Mouse (Mus musculus) embryonic facial prominence, embryonic 14.5 days (tissue): ENCODE data around the gene Mpped2. TPM values are rescaled to one million over a fixed set of nuclear protein-coding genes. Genes with fewer than 3 reads are reported as not detected.

Experiments
- ATAC-seq: fragments of 200-750 bp; cut with Nextera tagmentation; 2 replicates; pipeline ENCODE4 v1.8.0; 2017; ENCODE audit warnings: low read depth, moderate number of reproducible peaks, moderate TSS enrichment
- DNase-seq: peaks from one replicate; pipeline ENCODE4 v3.0.0-alpha.2; 2015; ENCODE audit warnings: low spot score
- H3K27ac ChIP-seq: fragments of 300-500 bp; sonication (generic); replicated peaks from 2 replicates; pipeline ENCODE4 v1.5.1; 2014; ENCODE audit warnings: low read depth, mild to moderate bottlenecking, low read length, moderate library complexity
- H3K27me3 ChIP-seq: fragments of 300-500 bp; sonication (generic); replicated peaks from 2 replicates; pipeline ENCODE4 v1.6.1; 2014; ENCODE audit warnings: low read length; ENCODE audit not compliant: control insufficient read depth, insufficient read depth
- H3K36me3 ChIP-seq: fragments of 300-500 bp; sonication (generic); 2 replicates; pipeline ENCODE4 v1.6.1; 2014; ENCODE audit warnings: low read length, mixed read lengths; ENCODE audit not compliant: control insufficient read depth, insufficient read depth
- H3K4me1 ChIP-seq: fragments of 300-500 bp; sonication (generic); 2 replicates; pipeline ENCODE4 v1.6.1; 2014; ENCODE audit warnings: antibody characterized with exemption, low read length; ENCODE audit not compliant: control insufficient read depth, insufficient read depth
- H3K4me2 ChIP-seq: fragments of 300-500 bp; sonication (generic); 2 replicates; pipeline ENCODE4 v1.6.1; 2014; ENCODE audit warnings: low read depth, mild to moderate bottlenecking, low read length, moderate library complexity, mixed read lengths
- H3K4me3 ChIP-seq: fragments of 300-500 bp; sonication (generic); 2 replicates; pipeline ENCODE4 v1.5.1; 2014; ENCODE audit warnings: low read depth, mild to moderate bottlenecking, low read length
- H3K9ac ChIP-seq: fragments of 300-500 bp; sonication (generic); 2 replicates; pipeline ENCODE4 v1.6.1; 2014; ENCODE audit warnings: low read depth, mild to moderate bottlenecking, low read length, moderate library complexity, mixed read lengths
- H3K9me3 ChIP-seq: fragments of 300-500 bp; sonication (generic); 2 replicates; pipeline ENCODE4 v1.6.1; 2016; ENCODE audit warnings: low read length; ENCODE audit not compliant: control insufficient read depth
- WGBS: fragments of 180-500 bp; shearing (Covaris S2); extraction: QIAGEN DNeasy Blood & Tissue Kit; methylation state at CpG from one replicate; pipeline ENCODE4 v1.1.7; 2014; 5-methylcytosine and 5-hydroxymethylcytosine counted together
- polyA plus RNA-seq: library from polyadenylated mRNA; unstranded; fragments of >200 nt; fragmentation: Nextera tagmentation; extraction: Ambion mirVana; gene quantifications from 2 replicates; pipeline ENCODE4 v1.2.1, GENCODE M21; 2014

The Mpped2 gene
- polyA plus RNA-seq, 1 experiment from 2014 or later: 52.5 TPM

- no peaks in the 10 kb centered on the region for H3K9me3 ChIP-seq
- H3K4me3 ChIP-seq: peak overlapping the region; percentile 87
- H3K27ac ChIP-seq: peak overlapping the region; percentile 97
- ATAC-seq (no peak), DNase-seq (no peak)
- H3K27me3 ChIP-seq: 0 out of 2 replicates have a peak, but pooled peaks cover 3% of the 10 kb centered on the region
- H3K4me2 ChIP-seq: peak overlapping the region; percentile 95
- peak overlapping the region; percentile 96 for H3K9ac ChIP-seq
- 0% methylated on average over 10 of the region's 10 CpGs for WGBS
- H3K4me1 ChIP-seq: peaks cover 10% of the 10 kb centered on the region
- H3K36me3 ChIP-seq: 0 out of 2 replicates have a peak, but pooled peaks cover 3% of the 10 kb centered on the region
Measured at GRCm38 (mm10) chr2:106694567-106694885, 1.5 kb downstream of the Mpped2 start.

- H3K4me1 ChIP-seq: peaks cover 10% of the 10 kb centered on the region
- H3K27ac ChIP-seq: peak overlapping the region; percentile 97
- DNase-seq: peak; percentile 54
- H3K36me3 ChIP-seq: peaks cover 6% of the 10 kb centered on the region; the same call in 1 of the 2 replicates
- peak overlapping the region; percentile 95 for H3K4me2 ChIP-seq
- H3K27me3 ChIP-seq: 0 out of 2 replicates have a peak, but pooled peaks cover 3% of the 10 kb centered on the region
- peak overlapping the region; percentile 87 for H3K4me3 ChIP-seq
- H3K9ac ChIP-seq: peak overlapping the region; percentile 96
- no peaks in the 10 kb centered on the region for H3K9me3 ChIP-seq
- under 1% methylated on average over 33 of the region's 41 CpGs for WGBS
- ATAC-seq: 0 out of 2 replicates have a peak, but pooled peaks have one; percentile 12
Measured at GRCm38 (mm10) chr2:106694886-106695733, 2.0 kb downstream of the Mpped2 start.

- Histone ChIP-seq H3K36me3 (peaks cover 11% of the 10 kb centered on the region; the same call in 1 of the 2 replicates), H3K27ac (peak overlapping the region; percentile 97), H3K27me3 (0 out of 2 replicates have a peak, but pooled peaks cover 3% of the 10 kb centered on the region), H3K9me3 (no peaks in the 10 kb centered on the region), H3K4me2 (peak overlapping the region; percentile 95), H3K4me1 (peaks cover 10% of the 10 kb centered on the region), H3K9ac (peak overlapping the region; percentile 96), H3K4me3 (peak overlapping the region; percentile 87)
- DNase-seq (no peak), ATAC-seq (no peak)
- 4% methylated on average over 13 of the region's 13 CpGs for WGBS
Measured at GRCm38 (mm10) chr2:106695734-106696022, 2.6 kb downstream of the Mpped2 start.

GRCm38 (mm10) chr2:106696372-106696771 is 3.3 kb downstream of the Mpped2 start:
- Histone ChIP-seq H3K4me3 (0 out of 2 replicates have a peak overlapping the region, but pooled peaks have one; percentile 16), H3K9ac (no peak overlapping the region), H3K27me3 (no peaks in the 10 kb centered on the region), H3K4me1 (peaks cover 10% of the 10 kb centered on the region), H3K27ac (no peak overlapping the region), H3K9me3 (no peaks in the 10 kb centered on the region), H3K36me3 (peaks cover 18% of the 10 kb centered on the region; the same call in 1 of the 2 replicates), H3K4me2 (peak overlapping the region; percentile 95)
- DNase-seq: no peak
- 80% methylated on average over 8 of the region's 8 CpGs for WGBS
- no peak for ATAC-seq

- 83% methylated on average over 5 of the region's 5 CpGs for WGBS
- no peak for ATAC-seq
- H3K27ac ChIP-seq: no peak overlapping the region
Measured at GRCm38 (mm10) chr2:106705664-106706063, 12.6 kb downstream of the Mpped2 start.

GRCm38 (mm10) chr2:106707136-106707535 is 14.1 kb downstream of the Mpped2 start:
- DNase-seq (no peak), ATAC-seq (no peak)
- H3K4me1 ChIP-seq: peaks cover 19% of the 10 kb centered on the region; the same call in 1 of the 2 replicates
- no peak overlapping the region for H3K4me3 ChIP-seq
- no peaks in the 10 kb centered on the region for H3K27me3 ChIP-seq
- no peak overlapping the region for H3K9ac ChIP-seq
- no peak overlapping the region for H3K27ac ChIP-seq
- H3K4me2 ChIP-seq: no peak overlapping the region
- 0 out of 2 replicates have a peak, but pooled peaks cover 19% of the 10 kb centered on the region for H3K36me3 ChIP-seq
- H3K9me3 ChIP-seq: no peaks in the 10 kb centered on the region
- 89% methylated on average over 2 of the region's 2 CpGs for WGBS

More at GRCm38 (mm10) chr2:106705664-106706063, 12.6 kb downstream of the Mpped2 start:
- H3K27me3 ChIP-seq: no peaks in the 10 kb centered on the region
- no peaks in the 10 kb centered on the region for H3K9me3 ChIP-seq
- H3K9ac ChIP-seq: no peak overlapping the region
- H3K4me3 ChIP-seq: no peak overlapping the region
- H3K4me2 ChIP-seq: no peak overlapping the region
- H3K4me1 ChIP-seq: peaks cover 6% of the 10 kb centered on the region; the same call in 1 of the 2 replicates
- no peak for DNase-seq
- H3K36me3 ChIP-seq: peaks cover 29% of the 10 kb centered on the region; the same call in 1 of the 2 replicates

- 0 out of 2 replicates have a peak overlapping the region, but pooled peaks have one; percentile 16 for H3K9ac ChIP-seq
- DNase-seq: peak; percentile 56
- no peak overlapping the region for H3K4me3 ChIP-seq
- H3K27me3 ChIP-seq: no peaks in the 10 kb centered on the region
- 0 out of 2 replicates have a peak overlapping the region, but pooled peaks have one; percentile 31 for H3K27ac ChIP-seq
- H3K36me3 ChIP-seq: no peaks in the 10 kb centered on the region
- no peak for ATAC-seq
- 18% methylated on average over 7 of the region's 7 CpGs for WGBS
- no peak overlapping the region for H3K4me2 ChIP-seq
- H3K4me1 ChIP-seq: peaks cover 34% of the 10 kb centered on the region
- H3K9me3 ChIP-seq: no peaks in the 10 kb centered on the region
Measured at GRCm38 (mm10) chr2:106710862-106711477, 17.9 kb downstream of the Mpped2 start.

GRCm38 (mm10) chr2:106711506-106711905 is 18.4 kb downstream of the Mpped2 start:
- Histone ChIP-seq H3K4me2 (no peak overlapping the region), H3K36me3 (no peaks in the 10 kb centered on the region), H3K4me3 (no peak overlapping the region), H3K27me3 (no peaks in the 10 kb centered on the region), H3K9me3 (no peaks in the 10 kb centered on the region), H3K9ac (0 out of 2 replicates have a peak overlapping the region, but pooled peaks have one; percentile 16), H3K27ac (peak overlapping the region; percentile 31; the same call in 1 of the 2 replicates), H3K4me1 (peaks cover 34% of the 10 kb centered on the region)
- no peak for DNase-seq
- ATAC-seq: no peak
- WGBS: 48% methylated on average over 6 of the region's 6 CpGs
